In genomic region chr2:152725178-152725750, GRCm38 (mm10) we compare ENCODE assay signal across 15 mouse cellular contexts. TPM values are rescaled to one million over a fixed set of nuclear protein-coding genes. Genes with fewer than 3 reads are reported as not detected.
DNase-seq lines count a peak whose midpoint lies in the region; ATAC-seq and TF ChIP-seq lines count a peak whose summit lies in the region.
"Had no signal": no experiment of that assay in that cellular context is flagged by ENCODE, and none has a peak within 500 bp of the region (broad histone marks: within the 10 kb centered on the region; RNA-seq: fewer than 3 reads in every experiment).

No protein-coding gene starts in this region.

- DNase-seq in hindbrain, embryonic 14.5 days (ENCODE audit: low spot score), result no peak
- no peak for DNase-seq in midbrain, embryonic 10.5 days (ENCODE audit: low spot score)
- DNase-seq in midbrain, postnatal 0 days (ENCODE audit: low spot score), result no peak
- peak; percentile 66 for DNase-seq in lung, postnatal 0 days (ENCODE audit: low spot score)
- DNase-seq in stomach, postnatal 0 days (ENCODE audit: low spot score), result peak; percentile 47
- DNase-seq in layer of hippocampus, adult 18-20 months (ENCODE audit: low spot score in 2 of 2), result no peak
- DNase-seq: adrenal gland, postnatal 10 days; cerebellum, postnatal 36 days; forebrain, postnatal 0 days; gastrocnemius, postnatal 25 days; kidney, adult 8-10 months had no signal

- H3K27me3 ChIP-seq in hindbrain, embryonic 12.5 days, result no peaks in the 10 kb centered on the region
- no peaks in the 10 kb centered on the region for H3K27me3 ChIP-seq in hindbrain, embryonic 14.5 days (ENCODE audit: control insufficient read depth, insufficient read depth, low read length)
- H3K27me3 ChIP-seq in midbrain, embryonic 10.5 days (ENCODE audit: low read depth, poor library complexity, severe bottlenecking), result peaks cover 31% of the 10 kb centered on the region
- H3K27me3 ChIP-seq in midbrain, postnatal 0 days (ENCODE audit: insufficient read depth, low read length), result no peaks in the 10 kb centered on the region
- no peaks in the 10 kb centered on the region for H3K27me3 ChIP-seq in lung, postnatal 0 days (replicated peaks; ENCODE audit: insufficient read depth, low read length)
- no peaks in the 10 kb centered on the region for H3K27me3 ChIP-seq in stomach, postnatal 0 days (ENCODE audit: control insufficient read depth, insufficient read depth, low read length)

- H3K27ac ChIP-seq in hindbrain, embryonic 12.5 days, result peak overlapping the region; percentile 64
- no peak overlapping the region for H3K27ac ChIP-seq in hindbrain, embryonic 14.5 days
- peak overlapping the region; percentile 87 for H3K27ac ChIP-seq in midbrain, embryonic 10.5 days (replicated peaks)
- no peak overlapping the region for H3K27ac ChIP-seq in midbrain, postnatal 0 days (ENCODE audit: low read depth, low read length)
- 0 out of 2 replicates have a peak overlapping the region, but pooled peaks have one; percentile 86 for H3K27ac ChIP-seq in lung, postnatal 0 days (ENCODE audit: low read length)
- H3K27ac ChIP-seq in stomach, postnatal 0 days (replicated peaks), result peak overlapping the region; percentile 91

- peaks cover 46% of the 10 kb centered on the region for H3K4me1 ChIP-seq in hindbrain, embryonic 12.5 days
- H3K4me1 ChIP-seq in hindbrain, embryonic 14.5 days (replicated peaks; ENCODE audit: control insufficient read depth, insufficient read depth, low read length), result peaks cover 15% of the 10 kb centered on the region
- H3K4me1 ChIP-seq in midbrain, embryonic 10.5 days, result peaks cover 56% of the 10 kb centered on the region
- peaks cover 5% of the 10 kb centered on the region; the same call in 1 of the 2 replicates for H3K4me1 ChIP-seq in midbrain, postnatal 0 days (ENCODE audit: insufficient read depth, low read length)
- peaks cover 39% of the 10 kb centered on the region for H3K4me1 ChIP-seq in lung, postnatal 0 days (ENCODE audit: insufficient read depth, low read depth, low read length)
- peaks cover 12% of the 10 kb centered on the region for H3K4me1 ChIP-seq in stomach, postnatal 0 days (replicated peaks; ENCODE audit: control insufficient read depth, insufficient read depth)

- H3K4me2 ChIP-seq in hindbrain, embryonic 12.5 days (replicated peaks), result no peak overlapping the region
- no peak overlapping the region for H3K4me2 ChIP-seq in hindbrain, embryonic 14.5 days (replicated peaks)
- no peak overlapping the region for H3K4me2 ChIP-seq in midbrain, postnatal 0 days (ENCODE audit: low read depth, low read length, poor library complexity, severe bottlenecking)
- no peak overlapping the region; the same call in 1 of the 2 replicates for H3K4me2 ChIP-seq in lung, postnatal 0 days (replicated peaks; ENCODE audit: low read depth, low read length)
- no peak overlapping the region for H3K4me2 ChIP-seq in stomach, postnatal 0 days (replicated peaks; ENCODE audit: low read depth)

- no peaks in the 10 kb centered on the region for H3K9me3 ChIP-seq in hindbrain, embryonic 12.5 days (replicated peaks)
- no peaks in the 10 kb centered on the region for H3K9me3 ChIP-seq in hindbrain, embryonic 14.5 days (ENCODE audit: control insufficient read depth, low read length)
- H3K9me3 ChIP-seq in midbrain, embryonic 10.5 days (replicated peaks), result no peaks in the 10 kb centered on the region
- no peaks in the 10 kb centered on the region for H3K9me3 ChIP-seq in midbrain, postnatal 0 days (ENCODE audit: low read length)
- no peaks in the 10 kb centered on the region for H3K9me3 ChIP-seq in lung, postnatal 0 days (ENCODE audit: low read length)
- no peaks in the 10 kb centered on the region for H3K9me3 ChIP-seq in stomach, postnatal 0 days (ENCODE audit: control insufficient read depth, low read length)
- H3K9me3 ChIP-seq: megakaryocyte, embryonic 14.5 days had no signal

- H3K36me3 ChIP-seq in hindbrain, embryonic 12.5 days, result no peaks in the 10 kb centered on the region
- no peaks in the 10 kb centered on the region for H3K36me3 ChIP-seq in hindbrain, embryonic 14.5 days (replicated peaks; ENCODE audit: control insufficient read depth, insufficient read depth)
- no peaks in the 10 kb centered on the region for H3K36me3 ChIP-seq in midbrain, embryonic 10.5 days
- H3K36me3 ChIP-seq in midbrain, postnatal 0 days (ENCODE audit: insufficient read depth, low read length), result no peaks in the 10 kb centered on the region
- no peaks in the 10 kb centered on the region for H3K36me3 ChIP-seq in lung, postnatal 0 days (ENCODE audit: insufficient read depth, low read length)
- H3K36me3 ChIP-seq in stomach, postnatal 0 days (ENCODE audit: control insufficient read depth, insufficient read depth, low read length), result no peaks in the 10 kb centered on the region

- no peak overlapping the region for H3K4me3 ChIP-seq in hindbrain, embryonic 12.5 days
- H3K4me3 ChIP-seq in hindbrain, embryonic 14.5 days (replicated peaks; ENCODE audit: low read length), result no peak overlapping the region
- H3K4me3 ChIP-seq in midbrain, embryonic 10.5 days, result no peak overlapping the region
- H3K4me3 ChIP-seq in midbrain, postnatal 0 days (ENCODE audit: low read depth, low read length), result no peak overlapping the region
- H3K4me3 ChIP-seq in lung, postnatal 0 days (ENCODE audit: low read depth, low read length), result no peak overlapping the region
- no peak overlapping the region for H3K4me3 ChIP-seq in stomach, postnatal 0 days (ENCODE audit: low read depth, low read length)
- H3K4me3 ChIP-seq: megakaryocyte, embryonic 14.5 days; myocyte had no signal

- WGBS in hindbrain, embryonic 12.5 days, result 61% methylated on average over 15 of the region's 15 CpGs
- 58% methylated on average over 15 of the region's 15 CpGs for WGBS in hindbrain, embryonic 14.5 days
- WGBS in midbrain, embryonic 10.5 days, result 71% methylated on average over 15 of the region's 15 CpGs
- 71% methylated on average over 15 of the region's 15 CpGs for WGBS in midbrain, postnatal 0 days
- WGBS in lung, postnatal 0 days, result 47% methylated on average over 15 of the region's 15 CpGs
- WGBS in stomach, postnatal 0 days, result 53% methylated on average over 15 of the region's 15 CpGs

- no peak for TF ChIP-seq EP300 in lung, postnatal 0 days (IDR thresholded peaks at IDR 0.05)
- TF ChIP-seq EP300 in stomach, postnatal 0 days (optimal IDR thresholded peaks at IDR 0.05), result no peak

- ATAC-seq in hindbrain, embryonic 12.5 days (ENCODE audit: low FRiP score), result no peak
- no peak for ATAC-seq in hindbrain, embryonic 14.5 days (ENCODE audit: low FRiP score)
- no peak for ATAC-seq in midbrain, postnatal 0 days (ENCODE audit: low FRiP score)
- ATAC-seq in lung, postnatal 0 days, result no peak
- no peak for ATAC-seq in stomach, postnatal 0 days (ENCODE audit: low FRiP score, low TSS enrichment)
- ATAC-seq: forebrain, postnatal 0 days had no signal

- H3K9ac ChIP-seq in hindbrain, embryonic 12.5 days, result no peak overlapping the region
- no peak overlapping the region for H3K9ac ChIP-seq in hindbrain, embryonic 14.5 days
- H3K9ac ChIP-seq in midbrain, postnatal 0 days (replicated peaks; ENCODE audit: low read length, poor library complexity, severe bottlenecking), result no peak overlapping the region
- H3K9ac ChIP-seq in lung, postnatal 0 days (replicated peaks; ENCODE audit: low read depth), result no peak overlapping the region
- H3K9ac ChIP-seq in stomach, postnatal 0 days (ENCODE audit: low read length), result no peak overlapping the region
- H3K9ac ChIP-seq: forebrain, postnatal 0 days had no signal

- no peak for TF ChIP-seq CTCF in midbrain, postnatal 0 days (IDR thresholded peaks at IDR 0.05)
- no peak for TF ChIP-seq CTCF in lung, postnatal 0 days (IDR thresholded peaks at IDR 0.05)
- TF ChIP-seq CTCF in stomach, postnatal 0 days (IDR thresholded peaks at IDR 0.05; ENCODE audit: low read depth), result no peak

RNA-seq across cellular contexts. Expression of gene Id1, which starts 10.8 kb away (rescaled TPM):
- polyA plus RNA-seq in hindbrain, embryonic 12.5 days (2016; fragmentation: Nextera tagmentation; extraction: Ambion mirVana), result 157 and 159 TPM in 2 replicates
- polyA plus RNA-seq in hindbrain, embryonic 14.5 days (2014; fragmentation: Nextera tagmentation; extraction: Ambion mirVana), result 56.5 and 68.0 TPM in 2 replicates
- 70.2 and 86.2 TPM in 2 replicates for polyA plus RNA-seq in midbrain, embryonic 10.5 days (2016; fragmentation: Nextera tagmentation; extraction: Ambion mirVana)
- total RNA-seq in midbrain, postnatal 0 days (2014; rRNA removed), result 69.6 and 71.7 TPM in 2 replicates
- 52.6 and 58.3 TPM in 2 replicates for polyA plus RNA-seq in midbrain, postnatal 0 days (2015; fragmentation: Nextera tagmentation; extraction: Ambion mirVana)
- polyA plus RNA-seq in lung, postnatal 0 days (2015; fragmentation: Nextera tagmentation; extraction: Ambion mirVana), result 214 and 218 TPM in 2 replicates
- 191 and 228 TPM in 2 replicates for polyA plus RNA-seq in stomach, postnatal 0 days (2015; fragmentation: Nextera tagmentation; extraction: Ambion mirVana)
- 10 to 100 TPM; 19.5 to 22.3 TPM for total RNA-seq in layer of hippocampus, adult 18-20 months (2021)

RNA-seq across cellular contexts. Expression of gene Cox4i2, which starts 28.7 kb away (rescaled TPM):
- polyA plus RNA-seq in hindbrain, embryonic 12.5 days (2016; fragmentation: Nextera tagmentation; extraction: Ambion mirVana), result 5.0 and 5.3 TPM in 2 replicates
- polyA plus RNA-seq in hindbrain, embryonic 14.5 days (2014; fragmentation: Nextera tagmentation; extraction: Ambion mirVana), result 5.8 TPM in 2 replicates
- 4.2 and 4.6 TPM in 2 replicates for polyA plus RNA-seq in midbrain, embryonic 10.5 days (2016; fragmentation: Nextera tagmentation; extraction: Ambion mirVana)
- 2.0 and 6.8 TPM in 2 replicates for total RNA-seq in midbrain, postnatal 0 days (2014; rRNA removed)
- 3.3 and 4.5 TPM in 2 replicates for polyA plus RNA-seq in midbrain, postnatal 0 days (2015; fragmentation: Nextera tagmentation; extraction: Ambion mirVana)
- 204 and 228 TPM in 2 replicates for polyA plus RNA-seq in lung, postnatal 0 days (2015; fragmentation: Nextera tagmentation; extraction: Ambion mirVana)
- polyA plus RNA-seq in stomach, postnatal 0 days (2015; fragmentation: Nextera tagmentation; extraction: Ambion mirVana), result 9.8 and 10.6 TPM in 2 replicates
- total RNA-seq in layer of hippocampus, adult 18-20 months (2021), result 1 to 10 TPM; 1.1 to 2.3 TPM
- total RNA-seq: liver, adult 2 months had no signal
- polyA plus RNA-seq: myocyte had no signal

RNA-seq across cellular contexts. Expression of gene Mcts2, which starts 38.4 kb away (rescaled TPM):
- polyA plus RNA-seq in hindbrain, embryonic 12.5 days (2016; fragmentation: Nextera tagmentation; extraction: Ambion mirVana), result 34.9 and 40.5 TPM in 2 replicates
- 34.0 and 41.9 TPM in 2 replicates for polyA plus RNA-seq in hindbrain, embryonic 14.5 days (2014; fragmentation: Nextera tagmentation; extraction: Ambion mirVana)
- polyA plus RNA-seq in midbrain, embryonic 10.5 days (2016; fragmentation: Nextera tagmentation; extraction: Ambion mirVana), result 42.9 and 45.3 TPM in 2 replicates
- total RNA-seq in midbrain, postnatal 0 days (2014; rRNA removed), result 14.5 and 21.8 TPM in 2 replicates
- polyA plus RNA-seq in midbrain, postnatal 0 days (2015; fragmentation: Nextera tagmentation; extraction: Ambion mirVana), result 28.0 and 28.1 TPM in 2 replicates
- polyA plus RNA-seq in lung, postnatal 0 days (2015; fragmentation: Nextera tagmentation; extraction: Ambion mirVana), result 19.4 and 20.8 TPM in 2 replicates
- polyA plus RNA-seq in stomach, postnatal 0 days (2015; fragmentation: Nextera tagmentation; extraction: Ambion mirVana), result 22.9 and 23.4 TPM in 2 replicates
- total RNA-seq in layer of hippocampus, adult 18-20 months (2021), result 10 to 100 TPM; 18.3 to 19.2 TPM

RNA-seq across cellular contexts. Expression of gene H13, which starts 56.0 kb away (rescaled TPM):
- 153 and 157 TPM in 2 replicates for polyA plus RNA-seq in hindbrain, embryonic 12.5 days (2016; fragmentation: Nextera tagmentation; extraction: Ambion mirVana)
- 155 and 164 TPM in 2 replicates for polyA plus RNA-seq in hindbrain, embryonic 14.5 days (2014; fragmentation: Nextera tagmentation; extraction: Ambion mirVana)
- polyA plus RNA-seq in midbrain, embryonic 10.5 days (2016; fragmentation: Nextera tagmentation; extraction: Ambion mirVana), result 99.2 and 117 TPM in 2 replicates
- total RNA-seq in midbrain, postnatal 0 days (2014; rRNA removed), result 166 and 173 TPM in 2 replicates
- polyA plus RNA-seq in midbrain, postnatal 0 days (2015; fragmentation: Nextera tagmentation; extraction: Ambion mirVana), result 175 and 182 TPM in 2 replicates
- 110 and 127 TPM in 2 replicates for polyA plus RNA-seq in lung, postnatal 0 days (2015; fragmentation: Nextera tagmentation; extraction: Ambion mirVana)
- polyA plus RNA-seq in stomach, postnatal 0 days (2015; fragmentation: Nextera tagmentation; extraction: Ambion mirVana), result 110 and 121 TPM in 2 replicates
- 10 to 100 TPM; 75.0 to 76.0 TPM for total RNA-seq in layer of hippocampus, adult 18-20 months (2021)

Comparison
In these comparisons a context has a peak if more than half of its experiments do, and no peak if none do; other contexts are left out.
1. H3K27ac ChIP-seq: peak in hindbrain, embryonic 12.5 days (single experiment), midbrain, embryonic 10.5 days (single experiment), lung, postnatal 0 days (single experiment) and stomach, postnatal 0 days (single experiment); none in hindbrain, embryonic 14.5 days (single experiment) and midbrain, postnatal 0 days (single experiment).
2. DNase-seq: peak in lung, postnatal 0 days (single experiment) and stomach, postnatal 0 days (single experiment); none in hindbrain, embryonic 14.5 days (single experiment), midbrain, embryonic 10.5 days (single experiment), midbrain, postnatal 0 days (single experiment) and layer of hippocampus, adult 18-20 months (0 of 2).
3. RNA of gene Cox4i2, which starts 28.7 kb away (polyA plus RNA-seq): 204 to 228 TPM in lung, postnatal 0 days; 9.8 to 10.6 TPM in stomach, postnatal 0 days, 5.8 TPM in hindbrain, embryonic 14.5 days, 5.0 to 5.3 TPM in hindbrain, embryonic 12.5 days, 4.2 to 4.6 TPM in midbrain, embryonic 10.5 days and 3.3 to 4.5 TPM in midbrain, postnatal 0 days; every median in the first group is over 10 times any median in the second.